8 mouse cellular contexts compared by ENCODE assay signal in genomic region chr4:85404424-85405194, GRCm38 (mm10).
DNase-seq lines count a peak whose midpoint lies in the region; ATAC-seq and TF ChIP-seq lines count a peak whose summit lies in the region.

No protein-coding gene starts in this region.

- peak; percentile 70 for TF ChIP-seq CTCF in kidney, adult 2 months (conservative IDR thresholded peaks at IDR 0.05; ENCODE audit: insufficient read depth, insufficient read length, low read depth, low read length)

- ATAC-seq in forebrain, embryonic 14.5 days, result peak; percentile 76
- ATAC-seq in liver, embryonic 13.5 days (ENCODE audit: low read depth), result no peak

- TF ChIP-seq POLR2A in kidney, adult 2 months (IDR thresholded peaks at IDR 0.05; ENCODE audit: low read depth, low read length), result no peak

- DNase-seq in urinary bladder, postnatal 25 days (ENCODE audit: low spot score), result peak; percentile 64
- DNase-seq in urinary bladder, postnatal 10 days (ENCODE audit: low spot score), result no peak
- peak; percentile 47 for DNase-seq in cerebellum, adult 11-12 months
- peak; percentile 83 for DNase-seq in forebrain, embryonic 14.5 days (ENCODE audit: low spot score)
- peak; percentile 48 for DNase-seq in kidney, adult 2 months
- peak; percentile 3 for DNase-seq in liver, embryonic 13.5 days
- peak; percentile 35 for DNase-seq in ovary, postnatal 36 days (ENCODE audit: low spot score)
- DNase-seq in MN1 (ENCODE audit: low spot score), result no peak

- H3K27ac ChIP-seq in forebrain, embryonic 14.5 days (ENCODE audit: low read depth, low read length), result no peak overlapping the region
- no peak overlapping the region for H3K27ac ChIP-seq in kidney, adult 2 months (ENCODE audit: insufficient read depth, low read depth, low read length)
- H3K27ac ChIP-seq in liver, embryonic 13.5 days, result no peak overlapping the region

- WGBS in forebrain, embryonic 14.5 days, result 43% methylated on average over 10 of the region's 10 CpGs
- 43% methylated on average over 10 of the region's 10 CpGs for WGBS in kidney, adult 2 months
- 35% methylated on average over 10 of the region's 10 CpGs for WGBS in liver, embryonic 13.5 days (ENCODE audit: insufficient replicate concordance)

- no peaks in the 10 kb centered on the region for H3K36me3 ChIP-seq in forebrain, embryonic 14.5 days (ENCODE audit: control insufficient read depth, insufficient read depth, low read length)
- H3K36me3 ChIP-seq in kidney, adult 2 months (ENCODE audit: control insufficient read depth, insufficient read depth, low read length), result no peaks in the 10 kb centered on the region
- no peaks in the 10 kb centered on the region for H3K36me3 ChIP-seq in liver, embryonic 13.5 days

- H3K4me3 ChIP-seq in forebrain, embryonic 14.5 days (ENCODE audit: low read depth, low read length), result no peak overlapping the region
- H3K4me3 ChIP-seq in kidney, adult 2 months (ENCODE audit: insufficient read depth, low read depth, low read length), result no peak overlapping the region
- no peak overlapping the region for H3K4me3 ChIP-seq in liver, embryonic 13.5 days (replicated peaks)

- no peaks in the 10 kb centered on the region for H3K4me1 ChIP-seq in forebrain, embryonic 14.5 days (ENCODE audit: control insufficient read depth, insufficient read depth, low read length)
- H3K4me1 ChIP-seq in kidney, adult 2 months (ENCODE audit: control insufficient read depth, insufficient read depth, low read length), result no peaks in the 10 kb centered on the region
- H3K4me1 ChIP-seq in liver, embryonic 13.5 days (replicated peaks), result no peaks in the 10 kb centered on the region

- no peaks in the 10 kb centered on the region for H3K9me3 ChIP-seq in forebrain, embryonic 14.5 days (replicated peaks; ENCODE audit: control insufficient read depth, low read length)
- H3K9me3 ChIP-seq in liver, embryonic 13.5 days (replicated peaks), result no peaks in the 10 kb centered on the region

- no peaks in the 10 kb centered on the region for H3K27me3 ChIP-seq in forebrain, embryonic 14.5 days (replicated peaks; ENCODE audit: control insufficient read depth, insufficient read depth, low read length)
- H3K27me3 ChIP-seq in kidney, adult 2 months (replicated peaks; ENCODE audit: control insufficient read depth, insufficient read depth, low read length), result no peaks in the 10 kb centered on the region
- no peaks in the 10 kb centered on the region for H3K27me3 ChIP-seq in liver, embryonic 13.5 days

- no peak overlapping the region for H3K9ac ChIP-seq in forebrain, embryonic 14.5 days (ENCODE audit: low read length)
- no peak overlapping the region for H3K9ac ChIP-seq in liver, embryonic 13.5 days

- H3K4me2 ChIP-seq in forebrain, embryonic 14.5 days (ENCODE audit: low read length), result no peak overlapping the region
- H3K4me2 ChIP-seq in liver, embryonic 13.5 days, result no peak overlapping the region

Comparison
In these comparisons a context has a peak if more than half of its experiments do, and no peak if none do; other contexts are left out.
1. DNase-seq: peak in urinary bladder, postnatal 25 days (single experiment), cerebellum, adult 11-12 months (single experiment), forebrain, embryonic 14.5 days (single experiment), kidney, adult 2 months (single experiment), liver, embryonic 13.5 days (single experiment) and ovary, postnatal 36 days (single experiment); none in urinary bladder, postnatal 10 days (single experiment) and MN1 (single experiment).